Mouse (Mus musculus) adrenal gland, postnatal 10 days (tissue): ENCODE measurements around the gene Gm3373. TPM values are rescaled to one million over a fixed set of nuclear protein-coding genes. Genes with fewer than 3 reads are reported as not detected.
"Not testable (repeated sequence)": the region's sequence is repeated elsewhere in the genome, so short reads cannot be mapped to it uniquely, and the experiment has no call there.

ENCODE experiments used
- DNase-seq: peaks from one replicate; pipeline ENCODE4 v3.0.0; 2021; ENCODE audit warnings: mixed read lengths
- long read RNA-seq, 2 experiments: library from polyadenylated mRNA; stranded (forward); transcript quantifications; one replicate each; pipeline ENCODE4 v2.0.0; 2021
- total RNA-seq, 2 experiments: library from RNA; stranded (reverse); gene quantifications; 2 replicates each; pipeline ENCODE4 v1.2.3; 2021

Gm3373 gene
- under 1 TPM in 1 of 2 experiments, not detected in 1; 0.73 TPM for total RNA-seq
- long read RNA-seq, experiment 1, result 0 reads
- long read RNA-seq, experiment 2, partial matches to known transcripts, result 1 of 2 reads
- long read RNA-seq, experiment 2, other reads (novel, unspliced or antisense), result 1 of 2 reads

- DNase-seq, result not testable (repeated sequence)
Measured at GRCm38 (mm10) chr14:5741477-5741876, at the start of gene Gm3373. Gm3373 (minus strand) TSS chr14:5741577.

DNA sequence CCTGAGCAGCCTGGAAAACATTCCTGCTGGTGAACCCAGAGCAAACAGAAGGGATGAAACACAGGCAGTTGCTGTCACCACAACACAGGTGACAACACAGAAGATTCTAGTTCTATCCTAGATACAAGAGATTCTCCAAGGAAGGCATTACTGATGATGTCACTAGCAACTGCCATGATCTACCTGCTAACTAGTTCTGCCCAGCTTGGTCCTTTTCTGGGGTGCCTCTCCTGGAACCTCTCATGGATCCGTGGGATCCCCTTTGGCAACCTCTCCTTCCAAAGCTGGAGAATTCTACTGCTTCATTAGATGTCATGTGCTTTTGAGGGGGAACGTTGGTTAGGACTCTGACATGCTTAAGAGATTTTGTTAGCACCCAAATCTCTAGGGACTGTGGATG is 54.0 kb downstream of the Gm3373 start, which contains the start of gene Gm9603:
Gene Gm9603, minus strand, starts transcription at position 101 of the 400 bp plus-strand sequence.
- DNase-seq, result not testable (repeated sequence)

Other genes starting within 250 kb of the Gm3373 start
- under 1 TPM in 1 of 2 experiments, not detected in 1; 0.64 TPM for gene Gm3488, start 239.9 kb downstream of the Gm3373 start, total RNA-seq
- gene Gm3532, start 203.1 kb downstream of the Gm3373 start, total RNA-seq, result not detected
- gene Gm8265, start 108.5 kb downstream of the Gm3373 start, total RNA-seq, result not detected
- not detected for gene Gm9603, start 54.1 kb downstream of the Gm3373 start, total RNA-seq
- gene Gm3383, start 66.4 kb upstream of the Gm3373 start, total RNA-seq, result 1 to 10 TPM; 1.5 to 1.6 TPM
- not detected for gene Gm3424, start 88.8 kb upstream of the Gm3373 start, total RNA-seq
- under 1 TPM; 0.60 to 0.91 TPM for gene Gm8237, start 138.8 kb upstream of the Gm3373 start, total RNA-seq
- gene Gm3248, start 220.2 kb upstream of the Gm3373 start, total RNA-seq, result under 1 TPM; 0.27 to 0.69 TPM
- gene Gm3453, start 237.6 kb upstream of the Gm3373 start, total RNA-seq, result not detected